Mouse (Mus musculus): ENCODE data around the gene Atp2b2.

Atp2b2 gene

GRCm38 (mm10) chr6:113947515-113947914, 94.9 kb downstream of the Atp2b2 start:
- in situ Hi-C loops (cut with MboI, MseI): loop anchor here (10.0 kb wide), 1 partner anchor 1707 kb away; no protein-coding TSS in a partner anchor

DNA sequence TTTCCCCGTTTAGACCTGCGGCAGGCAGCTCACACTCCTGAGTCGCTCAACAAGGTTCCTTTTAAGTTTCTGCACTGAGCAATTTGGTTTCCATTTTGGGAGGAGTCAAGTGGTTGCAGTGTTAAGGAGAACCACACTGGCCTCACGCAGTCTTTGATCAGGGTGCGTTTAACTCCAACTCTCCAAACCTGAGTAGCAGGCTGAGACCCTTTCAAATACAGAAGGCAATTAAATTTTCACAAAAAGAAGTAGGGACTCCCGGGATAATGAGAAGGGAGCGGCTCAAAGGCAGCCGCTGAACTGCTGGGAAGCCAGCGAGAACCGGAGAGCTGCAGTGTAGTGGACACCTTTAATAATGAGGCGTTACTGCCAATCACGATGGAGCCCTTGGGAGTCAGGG, 100.1 kb downstream of the Atp2b2 start:
- in situ Hi-C loops (cut with MboI, MseI): loop anchor here (10.0 kb wide), 1 partner anchor 1712 kb away; no protein-coding TSS in a partner anchor

DNA sequence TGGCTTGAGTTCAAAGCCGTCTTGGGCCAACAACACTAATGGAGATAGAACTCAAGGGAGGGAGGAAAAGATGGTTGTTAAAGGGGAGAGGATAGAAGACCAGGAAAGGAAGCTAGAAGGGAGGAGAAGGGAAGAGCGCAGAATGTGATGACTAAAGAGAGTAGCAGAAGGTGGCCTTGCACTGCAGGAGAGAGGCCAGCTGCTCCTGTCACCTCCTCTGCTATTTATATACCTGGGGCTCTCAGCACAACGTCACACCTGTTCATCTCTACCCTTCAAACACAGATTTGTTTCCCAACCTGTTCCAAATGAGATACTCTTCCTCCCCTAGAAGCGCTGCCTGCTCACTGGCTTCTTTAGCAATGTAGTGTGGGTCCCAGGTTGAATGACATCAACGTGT, 101.1 kb downstream of the Atp2b2 start:
- in situ Hi-C loops (cut with MboI, MseI): loop anchor here (10.0 kb wide), 1 partner anchor 1713 kb away; no protein-coding TSS in a partner anchor

DNA sequence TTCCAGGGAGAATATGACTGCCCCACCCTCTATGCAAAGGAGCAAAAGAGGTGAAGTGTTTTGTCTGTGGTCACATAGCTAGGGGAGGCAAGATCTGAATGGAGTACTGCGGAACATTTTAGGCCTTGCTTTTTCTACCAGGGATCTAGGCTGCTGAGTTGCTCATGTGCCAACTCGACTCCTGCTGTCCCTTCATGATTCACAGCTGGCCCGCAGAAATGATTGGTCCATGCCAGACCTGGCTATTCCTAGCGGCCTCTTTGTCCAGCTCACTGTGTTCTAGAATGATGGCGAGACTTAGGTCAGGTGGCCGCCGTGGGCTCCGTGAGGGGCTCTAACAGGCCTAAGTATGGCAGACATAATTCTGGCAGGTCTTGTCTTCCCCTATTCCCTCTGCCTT, 103.0 kb downstream of the Atp2b2 start:
- in situ Hi-C loops (cut with MboI, MseI): no loop called here

- in situ Hi-C loops (cut with MboI, MseI): no loop called here
Observed at GRCm38 (mm10) chr6:113936811-113937508, 105.5 kb downstream of the Atp2b2 start.

- in situ Hi-C loops (cut with MboI, MseI): no loop called here
Observed at GRCm38 (mm10) chr6:113936111-113936510, 106.3 kb downstream of the Atp2b2 start.

- in situ Hi-C loops (cut with MboI, MseI): no loop called here
Observed at GRCm38 (mm10) chr6:113934692-113935091, 107.7 kb downstream of the Atp2b2 start.

GRCm38 (mm10) chr6:113933261-113934151, 108.9 kb downstream of the Atp2b2 start:
- in situ Hi-C loops (cut with MboI, MseI): no loop called here

DNA sequence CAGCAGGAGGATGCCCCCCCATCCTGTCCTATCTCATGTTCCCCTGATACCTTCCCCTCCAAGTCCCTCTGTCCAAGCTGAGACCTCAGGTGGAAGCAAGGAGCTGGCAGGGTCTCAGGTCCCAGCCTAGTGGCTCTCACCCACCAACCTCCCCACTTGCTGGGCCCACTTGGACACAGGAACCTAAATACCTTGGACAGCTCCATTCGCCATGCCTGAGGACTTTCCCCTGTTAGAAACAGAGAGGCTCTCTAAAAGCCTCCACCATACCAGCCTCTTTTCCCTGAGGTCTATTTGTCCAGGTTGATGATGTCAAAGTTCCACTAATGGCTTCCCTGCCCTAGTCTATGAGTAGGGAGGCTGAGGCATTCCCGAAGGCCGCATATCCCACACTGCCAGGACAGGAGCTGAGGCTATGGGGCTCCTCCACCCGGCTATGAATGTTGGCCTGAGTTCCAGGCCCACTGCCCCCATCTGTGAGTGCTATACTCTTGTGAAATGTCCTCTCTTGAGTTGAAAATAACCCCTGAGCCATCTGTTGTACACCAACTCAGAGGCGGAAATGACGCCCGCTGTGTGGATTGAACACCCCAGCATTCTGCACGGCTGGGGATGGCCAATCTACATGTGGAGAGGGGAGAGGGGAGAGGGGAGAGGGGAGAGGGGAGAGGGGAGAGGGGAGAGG, 113.1 kb downstream of the Atp2b2 start:
- in situ Hi-C loops (cut with MboI, MseI): no loop called here

GRCm38 (mm10) chr6:113923249-113923648, 119.2 kb downstream of the Atp2b2 start:
- in situ Hi-C loops (cut with MboI, MseI): no loop called here

DNA sequence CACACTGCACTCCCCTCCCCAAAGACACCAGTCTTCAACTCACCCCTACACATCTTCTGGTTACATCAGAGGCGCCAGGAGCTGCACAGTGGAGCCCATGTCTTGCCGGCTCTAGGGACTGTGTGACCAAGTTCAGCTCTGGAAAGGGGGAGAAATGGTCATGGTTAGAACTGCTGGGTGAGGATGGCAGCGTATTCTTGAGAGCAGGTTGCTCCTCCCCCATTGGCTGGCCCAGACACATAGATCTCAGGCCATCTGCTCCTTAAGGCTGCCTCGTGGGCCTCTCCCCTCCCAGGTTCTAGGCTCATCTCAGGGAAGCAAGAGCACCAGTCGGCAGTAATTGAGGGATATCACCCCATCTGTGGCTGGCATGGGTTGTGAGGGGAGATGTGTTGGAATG, 121.9 kb downstream of the Atp2b2 start:
- in situ Hi-C loops (cut with MboI, MseI): no loop called here

- in situ Hi-C loops (cut with MboI, MseI): no loop called here
Observed at GRCm38 (mm10) chr6:113912753-113913152, 129.7 kb downstream of the Atp2b2 start.

DNA sequence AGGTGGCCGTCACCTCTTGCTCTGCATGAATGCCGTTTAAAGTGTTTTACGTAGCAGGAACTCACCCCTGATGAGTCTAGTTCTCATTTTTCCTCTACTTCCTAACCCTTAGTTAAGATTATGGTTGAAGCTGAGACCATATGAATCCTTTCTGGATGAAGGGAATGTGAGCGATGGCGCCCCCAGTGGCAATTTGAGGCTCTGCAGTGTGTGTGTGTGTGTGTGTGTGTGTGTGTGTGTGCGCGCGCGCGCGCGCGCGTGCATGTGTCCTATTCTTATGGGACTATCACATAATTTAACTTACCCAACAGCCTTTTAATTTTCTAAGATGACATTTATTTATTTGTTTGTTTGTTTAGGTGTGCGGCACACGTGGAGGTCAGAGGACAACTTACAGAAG, 131.3 kb downstream of the Atp2b2 start:
- in situ Hi-C loops (cut with MboI, MseI): no loop called here

DNA sequence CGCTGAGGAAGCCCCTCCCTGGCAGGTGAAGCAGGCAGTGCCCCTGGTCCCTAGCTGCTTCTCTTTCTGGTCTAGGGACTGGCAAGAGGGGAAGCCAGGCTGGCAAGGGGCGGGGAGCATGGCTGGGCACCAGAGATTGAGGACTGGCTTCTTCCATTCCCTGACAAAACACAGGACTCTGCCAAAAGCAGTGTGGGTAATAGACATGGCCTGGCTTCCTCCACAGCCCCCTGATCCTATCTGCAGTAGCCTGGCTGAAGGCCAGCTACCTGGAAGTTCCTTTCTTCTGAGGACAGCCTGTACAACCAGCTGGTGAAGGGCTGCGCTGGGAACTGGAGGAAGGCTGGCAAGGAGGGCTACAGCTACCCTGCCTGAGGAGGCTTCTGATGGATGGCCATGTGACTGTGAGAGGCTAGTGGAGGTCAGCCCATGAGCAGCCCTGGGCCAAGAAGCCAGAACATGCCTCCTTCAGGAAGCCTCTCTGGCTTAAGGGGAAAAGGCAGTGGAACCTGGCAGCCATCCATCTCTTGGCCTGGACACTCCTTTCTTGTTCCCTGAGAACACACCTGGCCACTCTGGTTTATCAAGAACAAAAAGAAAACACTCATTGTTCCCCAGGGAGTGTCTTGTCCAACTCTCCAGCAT, 131.9 kb downstream of the Atp2b2 start:
- in situ Hi-C loops (cut with MboI, MseI): no loop called here

- in situ Hi-C loops (cut with MboI, MseI): no loop called here
Observed at GRCm38 (mm10) chr6:113909836-113910235, 132.6 kb downstream of the Atp2b2 start.

- in situ Hi-C loops (cut with MboI, MseI): no loop called here
Observed at GRCm38 (mm10) chr6:113908066-113908465, 134.3 kb downstream of the Atp2b2 start.

- in situ Hi-C loops (cut with MboI, MseI): no loop called here
Observed at GRCm38 (mm10) chr6:113904406-113904805, 138.0 kb downstream of the Atp2b2 start.

DNA sequence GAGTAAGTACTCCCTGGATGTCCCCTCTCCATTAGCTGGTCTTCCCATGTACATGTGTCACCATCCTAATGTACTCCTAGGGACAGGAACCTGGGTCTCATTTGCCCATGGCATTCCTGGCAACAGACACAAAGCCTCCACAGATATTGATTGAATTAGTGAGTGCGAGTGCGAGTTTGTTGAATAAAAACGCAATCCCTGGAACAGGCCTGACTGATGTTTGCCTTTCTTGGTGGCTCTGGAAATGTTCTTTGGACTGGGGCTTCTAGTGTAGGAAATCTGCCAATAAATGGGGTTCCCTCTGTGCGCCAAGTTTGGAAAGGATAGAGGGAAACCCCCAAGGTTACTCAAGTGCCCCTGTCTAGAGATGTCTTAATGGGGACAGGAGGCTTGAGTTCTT, 146.4 kb downstream of the Atp2b2 start:
- in situ Hi-C loops (cut with MboI, MseI): no loop called here

GRCm38 (mm10) chr6:113894008-113894407, 148.4 kb downstream of the Atp2b2 start:
- in situ Hi-C loops (cut with MboI, MseI): no loop called here

- in situ Hi-C loops (cut with MboI, MseI): no loop called here
Observed at GRCm38 (mm10) chr6:113892091-113892674, 150.2 kb downstream of the Atp2b2 start.

All from regulatory T cell (primary cell).